Mouse (Mus musculus): Measurements from ENCODE around the gene Tmc7.

- TF ChIP-seq CTCF (IDR thresholded peaks at IDR 0.05; ENCODE audit: control insufficient read depth, insufficient read depth, insufficient replicate concordance, low read depth, low read length), result no peak
- no peak for TF ChIP-seq POLR2A (IDR thresholded peaks at IDR 0.05; ENCODE audit: control insufficient read depth, low read depth, low read length)
These were observed 51.9 kb downstream of the Tmc7 start for GRCm38 (mm10) chr7:118532519-118533177.

Data from testis, adult 2 months (tissue).